Mouse (Mus musculus): ENCODE results near the gene Il17c. TPM values are rescaled to one million over a fixed set of nuclear protein-coding genes. Genes with fewer than 3 reads are reported as not detected.
A peak's percentile ranks its signal among the peaks of the same experiment; 100 is the strongest.

The Il17c gene
- polyA plus RNA-seq, 1 experiment from 2014 or later, result not detected

DNA sequence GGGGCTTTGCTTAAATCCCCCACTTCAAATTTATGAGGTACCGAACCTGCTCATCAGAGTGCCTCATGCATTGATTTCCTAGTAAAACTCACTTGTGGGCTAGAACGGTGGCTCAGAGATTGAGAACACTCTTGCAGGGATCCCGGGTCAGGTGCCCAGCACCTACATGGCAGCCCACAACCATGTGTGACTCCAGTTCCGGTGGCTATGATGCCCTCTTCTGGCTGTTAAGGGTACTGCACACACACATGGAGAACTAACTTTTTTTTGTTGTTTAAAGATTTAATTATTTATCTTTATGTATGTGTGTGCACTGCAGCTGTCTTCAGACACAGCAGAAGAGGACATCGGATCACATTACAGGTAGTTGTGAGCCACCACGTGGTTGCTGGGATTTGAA lies 13.6 kb downstream of the Il17c start:
- no peaks in the 10 kb centered on the region for H3K9me3 ChIP-seq (ENCODE audit: control insufficient read depth, low read length)
- no peak overlapping the region for H3K4me2 ChIP-seq (replicated peaks; ENCODE audit: low read depth, low read length)
- WGBS, result 88% methylated on average over 6 of the region's 6 CpGs
- no peak overlapping the region for H3K9ac ChIP-seq (ENCODE audit: low read depth, low read length)
- no peak overlapping the region for H3K27ac ChIP-seq (ENCODE audit: low read depth, low read length)
- H3K36me3 ChIP-seq (ENCODE audit: control insufficient read depth, insufficient read depth, low read length), result peaks cover 37% of the 10 kb centered on the region
- H3K4me1 ChIP-seq (ENCODE audit: control insufficient read depth, insufficient read depth, low read length), result peaks cover 27% of the 10 kb centered on the region
- no peak for ATAC-seq (ENCODE audit: low FRiP score, low TSS enrichment)
- no peaks in the 10 kb centered on the region for H3K27me3 ChIP-seq (ENCODE audit: control insufficient read depth, insufficient read depth, low read length)
- H3K4me3 ChIP-seq (ENCODE audit: low read length), result no peak overlapping the region

DNA sequence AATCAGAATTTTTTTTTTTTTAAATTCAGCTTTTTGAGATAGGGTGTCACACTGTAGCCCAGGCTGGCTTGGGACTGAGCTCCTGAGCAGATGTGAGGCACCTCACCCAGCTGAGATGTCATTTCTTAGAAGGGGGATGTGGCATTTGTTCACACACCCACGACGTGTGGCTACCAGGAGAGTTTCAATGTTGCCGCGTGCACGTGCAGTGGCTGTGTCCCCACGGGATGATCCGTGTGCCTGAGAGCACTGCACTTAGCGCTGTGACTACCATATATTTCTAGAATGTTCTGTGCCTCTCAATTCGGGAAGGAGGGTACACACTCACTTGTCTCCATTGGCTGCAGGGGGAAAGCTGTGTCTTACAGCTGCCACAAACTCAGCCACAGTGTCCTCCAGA lies 14.3 kb downstream of the Il17c start:
- no peak for ATAC-seq (ENCODE audit: low FRiP score, low TSS enrichment)
- no peaks in the 10 kb centered on the region for H3K9me3 ChIP-seq (ENCODE audit: control insufficient read depth, low read length)
- H3K4me1 ChIP-seq (ENCODE audit: control insufficient read depth, insufficient read depth, low read length), result peaks cover 27% of the 10 kb centered on the region
- no peak overlapping the region for H3K4me3 ChIP-seq (ENCODE audit: low read length)
- 93% methylated on average over 9 of the region's 9 CpGs for WGBS
- no peaks in the 10 kb centered on the region for H3K27me3 ChIP-seq (ENCODE audit: control insufficient read depth, insufficient read depth, low read length)
- no peak overlapping the region for H3K27ac ChIP-seq (ENCODE audit: low read depth, low read length)
- H3K4me2 ChIP-seq (replicated peaks; ENCODE audit: low read depth, low read length), result no peak overlapping the region
- H3K36me3 ChIP-seq (ENCODE audit: control insufficient read depth, insufficient read depth, low read length), result peaks cover 37% of the 10 kb centered on the region
- H3K9ac ChIP-seq (ENCODE audit: low read depth, low read length), result no peak overlapping the region

DNA sequence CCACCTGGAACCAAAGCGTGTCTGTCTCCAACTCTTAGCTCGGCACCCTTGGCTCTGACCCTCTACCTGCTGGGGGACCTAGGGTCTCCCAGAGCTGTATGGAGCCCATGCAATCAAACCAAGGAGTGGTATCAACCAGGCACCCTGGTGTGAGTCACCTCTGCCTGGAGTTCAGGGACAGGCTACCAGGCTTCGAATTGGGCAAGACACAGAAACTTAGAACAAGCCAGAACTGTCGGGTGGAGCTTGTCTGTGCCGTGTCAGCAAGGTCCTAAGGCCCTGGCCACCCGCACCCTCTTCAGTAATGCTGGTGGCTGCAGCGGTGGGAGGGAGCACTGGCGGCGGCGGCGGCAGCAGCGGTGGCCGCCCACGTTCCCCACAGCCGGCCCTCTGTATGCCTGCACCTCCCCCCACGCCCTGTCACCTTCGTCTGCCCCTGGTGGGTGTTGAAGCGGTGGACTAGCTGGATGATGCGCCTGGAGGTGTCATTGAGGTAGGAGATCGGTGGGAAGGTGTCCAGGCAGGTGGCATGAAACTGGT lies 14.8 kb downstream of the Il17c start:
- Histone ChIP-seq H3K9ac (ENCODE audit: low read depth, low read length) (no peak overlapping the region), H3K4me1 (ENCODE audit: control insufficient read depth, insufficient read depth, low read length) (peaks cover 25% of the 10 kb centered on the region), H3K4me2 (replicated peaks; ENCODE audit: low read depth, low read length) (no peak overlapping the region), H3K4me3 (ENCODE audit: low read length) (no peak overlapping the region), H3K27me3 (ENCODE audit: control insufficient read depth, insufficient read depth, low read length) (no peaks in the 10 kb centered on the region), H3K27ac (ENCODE audit: low read depth, low read length) (no peak overlapping the region), H3K9me3 (ENCODE audit: control insufficient read depth, low read length) (no peaks in the 10 kb centered on the region), H3K36me3 (ENCODE audit: control insufficient read depth, insufficient read depth, low read length) (peaks cover 37% of the 10 kb centered on the region)
- 88% methylated on average over 20 of the region's 20 CpGs for WGBS
- ATAC-seq (ENCODE audit: low FRiP score, low TSS enrichment), result no peak

DNA sequence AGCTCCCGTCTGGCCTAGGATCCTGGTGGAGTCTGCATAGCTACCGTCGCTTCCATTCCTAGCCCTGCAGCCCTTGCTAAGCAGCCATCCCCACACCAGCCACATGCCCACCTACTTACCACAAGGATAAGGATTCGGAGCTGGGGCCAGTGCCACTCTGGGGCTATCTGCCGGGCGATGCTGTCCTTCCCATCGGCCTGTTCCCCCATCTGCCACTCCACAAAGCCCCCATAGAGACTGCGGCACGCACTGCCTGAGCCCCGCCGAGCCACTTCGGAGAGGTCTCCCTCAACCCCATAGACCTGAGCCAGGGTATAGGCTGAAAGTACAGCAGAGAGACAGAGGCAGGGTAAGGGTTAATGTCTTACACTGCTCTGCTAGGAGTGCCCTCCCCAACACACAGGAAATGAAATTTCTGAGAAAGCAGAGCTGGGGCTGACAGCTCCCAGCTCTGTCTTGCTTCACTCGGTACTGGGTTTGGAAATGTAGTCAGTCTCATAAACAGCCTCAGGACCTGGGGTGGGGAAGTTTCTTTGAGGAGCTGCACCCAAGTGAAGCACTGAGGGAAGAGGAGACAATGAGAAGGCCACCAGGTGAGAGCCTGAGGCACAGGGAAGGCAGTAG lies 16.0 kb downstream of the Il17c start:
- Histone ChIP-seq H3K9ac (ENCODE audit: low read depth, low read length) (no peak overlapping the region), H3K27ac (ENCODE audit: low read depth, low read length) (no peak overlapping the region; the same call in 1 of the 2 replicates), H3K36me3 (ENCODE audit: control insufficient read depth, insufficient read depth, low read length) (peaks cover 37% of the 10 kb centered on the region), H3K4me1 (ENCODE audit: control insufficient read depth, insufficient read depth, low read length) (peaks cover 22% of the 10 kb centered on the region; the same call in 1 of the 2 replicates), H3K9me3 (ENCODE audit: control insufficient read depth, low read length) (no peaks in the 10 kb centered on the region), H3K4me2 (replicated peaks; ENCODE audit: low read depth, low read length) (no peak overlapping the region), H3K27me3 (ENCODE audit: control insufficient read depth, insufficient read depth, low read length) (no peaks in the 10 kb centered on the region), H3K4me3 (ENCODE audit: low read length) (no peak overlapping the region)
- ATAC-seq (ENCODE audit: low FRiP score, low TSS enrichment), result no peak
- 86% methylated on average over 13 of the region's 13 CpGs for WGBS

GRCm38 (mm10) chr8:122439336-122439735 lies 17.5 kb downstream of the Il17c start:
- Histone ChIP-seq H3K9ac (ENCODE audit: low read depth, low read length) (no peak overlapping the region), H3K4me2 (replicated peaks; ENCODE audit: low read depth, low read length) (no peak overlapping the region), H3K36me3 (ENCODE audit: control insufficient read depth, insufficient read depth, low read length) (peaks cover 33% of the 10 kb centered on the region; the same call in 1 of the 2 replicates), H3K9me3 (ENCODE audit: control insufficient read depth, low read length) (no peaks in the 10 kb centered on the region), H3K27ac (ENCODE audit: low read depth, low read length) (no peak overlapping the region), H3K27me3 (ENCODE audit: control insufficient read depth, insufficient read depth, low read length) (no peaks in the 10 kb centered on the region), H3K4me3 (ENCODE audit: low read length) (no peak overlapping the region), H3K4me1 (ENCODE audit: control insufficient read depth, insufficient read depth, low read length) (peaks cover 16% of the 10 kb centered on the region; the same call in 1 of the 2 replicates)
- no peak for ATAC-seq (ENCODE audit: low FRiP score, low TSS enrichment)
- 96% methylated on average over 16 of the region's 16 CpGs for WGBS

DNA sequence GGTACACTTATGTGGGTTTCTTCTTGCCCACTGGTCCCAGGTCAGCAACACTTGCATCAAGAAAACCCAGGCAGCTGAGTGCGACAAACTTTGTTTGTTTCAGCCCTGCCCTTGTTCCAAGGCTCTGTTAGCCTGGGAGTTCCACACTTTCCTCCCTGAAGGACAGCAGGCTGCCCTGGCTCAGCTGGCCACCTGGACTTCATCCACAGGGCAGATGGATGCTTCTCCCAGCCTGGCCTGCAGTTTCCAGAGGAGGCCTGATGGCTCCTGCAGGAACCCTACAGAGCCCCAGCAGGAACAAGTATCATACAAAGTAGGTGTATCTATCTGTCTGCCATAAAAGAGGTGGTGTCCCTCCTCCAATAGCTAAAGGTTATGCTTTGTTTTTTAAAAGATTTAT lies 19.5 kb downstream of the Il17c start:
- H3K36me3 ChIP-seq (ENCODE audit: control insufficient read depth, insufficient read depth, low read length), result peaks cover 17% of the 10 kb centered on the region; the same call in 1 of the 2 replicates
- ATAC-seq (ENCODE audit: low FRiP score, low TSS enrichment), result no peak
- H3K4me3 ChIP-seq (ENCODE audit: low read length), result no peak overlapping the region
- no peaks in the 10 kb centered on the region for H3K9me3 ChIP-seq (ENCODE audit: control insufficient read depth, low read length)
- H3K27ac ChIP-seq (ENCODE audit: low read depth, low read length), result no peak overlapping the region
- no peak overlapping the region for H3K9ac ChIP-seq (ENCODE audit: low read depth, low read length)
- H3K4me2 ChIP-seq (replicated peaks; ENCODE audit: low read depth, low read length), result no peak overlapping the region
- 96% methylated on average over 1 of the region's 1 CpGs for WGBS
- H3K4me1 ChIP-seq (ENCODE audit: control insufficient read depth, insufficient read depth, low read length), result peaks cover 18% of the 10 kb centered on the region; the same call in 1 of the 2 replicates
- H3K27me3 ChIP-seq (ENCODE audit: control insufficient read depth, insufficient read depth, low read length), result no peaks in the 10 kb centered on the region

GRCm38 (mm10) chr8:122442356-122442755 lies 20.5 kb downstream of the Il17c start:
- Histone ChIP-seq H3K9ac (ENCODE audit: low read depth, low read length) (peak overlapping the region; percentile 72), H3K4me2 (replicated peaks; ENCODE audit: low read depth, low read length) (peak overlapping the region; percentile 95), H3K9me3 (ENCODE audit: control insufficient read depth, low read length) (no peaks in the 10 kb centered on the region), H3K27me3 (ENCODE audit: control insufficient read depth, insufficient read depth, low read length) (no peaks in the 10 kb centered on the region), H3K4me1 (ENCODE audit: control insufficient read depth, insufficient read depth, low read length) (peaks cover 16% of the 10 kb centered on the region; the same call in 1 of the 2 replicates), H3K27ac (ENCODE audit: low read depth, low read length) (no peak overlapping the region), H3K36me3 (ENCODE audit: control insufficient read depth, insufficient read depth, low read length) (peaks cover 7% of the 10 kb centered on the region; the same call in 1 of the 2 replicates), H3K4me3 (ENCODE audit: low read length) (peak overlapping the region; percentile 77)
- WGBS, result 15% methylated on average over 7 of the region's 7 CpGs
- ATAC-seq (ENCODE audit: low FRiP score, low TSS enrichment), result no peak

GRCm38 (mm10) chr8:122442781-122443180 lies 21.0 kb downstream of the Il17c start:
- peak overlapping the region; percentile 72 for H3K9ac ChIP-seq (ENCODE audit: low read depth, low read length)
- peak overlapping the region; percentile 95 for H3K4me2 ChIP-seq (replicated peaks; ENCODE audit: low read depth, low read length)
- H3K4me3 ChIP-seq (ENCODE audit: low read length), result peak overlapping the region; percentile 77
- H3K9me3 ChIP-seq (ENCODE audit: control insufficient read depth, low read length), result no peaks in the 10 kb centered on the region
- H3K4me1 ChIP-seq (ENCODE audit: control insufficient read depth, insufficient read depth, low read length), result peaks cover 16% of the 10 kb centered on the region; the same call in 1 of the 2 replicates
- H3K27me3 ChIP-seq (ENCODE audit: control insufficient read depth, insufficient read depth, low read length), result no peaks in the 10 kb centered on the region
- under 1% methylated on average over 12 of the region's 12 CpGs for WGBS
- peaks cover 6% of the 10 kb centered on the region; the same call in 1 of the 2 replicates for H3K36me3 ChIP-seq (ENCODE audit: control insufficient read depth, insufficient read depth, low read length)
- H3K27ac ChIP-seq (ENCODE audit: low read depth, low read length), result peak overlapping the region; percentile 62
- ATAC-seq (ENCODE audit: low FRiP score, low TSS enrichment), result peak; percentile 11

DNA sequence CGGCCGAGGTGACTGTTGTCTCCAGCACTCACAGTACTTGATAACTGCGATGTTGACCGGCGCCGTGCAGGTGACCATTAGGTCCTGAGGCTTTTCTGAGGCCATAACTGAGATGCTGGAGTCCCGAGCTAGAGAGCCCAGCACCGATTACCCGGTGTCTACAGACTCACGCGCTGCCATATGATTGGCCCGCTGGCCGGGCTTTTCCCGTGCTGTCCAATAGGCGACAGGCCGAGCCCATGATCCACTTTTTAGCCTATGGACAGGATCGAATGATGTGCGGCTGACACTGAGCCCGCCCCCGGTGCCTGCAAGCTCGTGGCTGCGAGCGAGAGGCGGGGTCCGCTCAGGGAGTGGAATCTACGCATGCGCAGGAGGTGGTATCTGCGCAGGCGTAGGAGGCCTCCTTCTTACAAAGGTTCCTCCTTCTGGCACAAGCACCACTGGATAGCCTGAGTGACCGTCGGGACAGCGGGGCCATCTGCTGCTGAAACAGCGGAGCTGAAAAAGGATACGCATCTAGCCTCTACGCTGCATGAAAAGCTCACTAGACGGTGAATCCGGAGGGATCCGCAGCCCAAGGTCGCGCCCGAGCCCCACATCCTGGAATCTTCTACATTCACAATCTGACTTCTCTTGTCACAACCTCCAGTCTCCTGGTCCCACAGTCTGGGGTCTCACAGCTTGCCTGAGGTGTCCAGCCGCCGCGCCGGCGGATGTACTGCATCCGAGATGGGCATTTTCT lies 21.6 kb downstream of the Il17c start, which contains the start of gene Mvd:
TSS of gene Mvd (minus strand) at position 161 of the 745 bp plus-strand sequence.
- ATAC-seq (ENCODE audit: low FRiP score, low TSS enrichment), result peak; percentile 98
- under 1% methylated on average over 47 of the region's 47 CpGs for WGBS

More for the DNA sequence above, 21.6 kb downstream of the Il17c start, which contains the start of gene Mvd:
- Histone ChIP-seq H3K4me2 (replicated peaks; ENCODE audit: low read depth, low read length) (peak within 1 kb of the TSS; percentile 95), H3K9me3 (ENCODE audit: control insufficient read depth, low read length) (no peaks in the 10 kb centered on the region), H3K27ac (ENCODE audit: low read depth, low read length) (peak within 1 kb of the TSS; percentile 96), H3K36me3 (ENCODE audit: control insufficient read depth, insufficient read depth, low read length) (peaks cover 6% of the 10 kb centered on the region; the same call in 1 of the 2 replicates), H3K4me1 (ENCODE audit: control insufficient read depth, insufficient read depth, low read length) (peaks cover 11% of the 10 kb centered on the region; the same call in 1 of the 2 replicates), H3K9ac (ENCODE audit: low read depth, low read length) (peak within 1 kb of the TSS; percentile 72), H3K27me3 (ENCODE audit: control insufficient read depth, insufficient read depth, low read length) (no peaks in the 10 kb centered on the region), H3K4me3 (ENCODE audit: low read length) (peak within 1 kb of the TSS; percentile 77)
